In genomic region chr1:81092056-81092455, GRCm38 (mm10) we compare ENCODE assay signal across 18 mouse cellular contexts. TPM values are rescaled to one million over a fixed set of nuclear protein-coding genes. Genes with fewer than 3 reads are reported as not detected.
"Had no signal": no experiment of that assay in that cellular context is flagged by ENCODE, and none has a peak within 500 bp of the region (broad histone marks: within the 10 kb centered on the region; RNA-seq: fewer than 3 reads in every experiment).

No protein-coding gene starts in this region.

- H3K4me1 ChIP-seq: neural tube, embryonic 12.5 days; stomach, embryonic 15.5 days had no signal

- H3K27ac ChIP-seq: neural tube, embryonic 12.5 days; neural tube, embryonic 13.5 days; neural tube, embryonic 15.5 days; stomach, embryonic 15.5 days; stomach, postnatal 0 days had no signal

- H3K4me3 ChIP-seq: neural tube, embryonic 12.5 days; neural tube, embryonic 13.5 days; neural tube, embryonic 15.5 days; stomach, embryonic 15.5 days had no signal

- H3K27me3 ChIP-seq: neural tube, embryonic 12.5 days; neural tube, embryonic 13.5 days; neural tube, embryonic 15.5 days; stomach, embryonic 15.5 days had no signal

- H3K4me2 ChIP-seq: neural tube, embryonic 12.5 days; neural tube, embryonic 13.5 days; neural tube, embryonic 15.5 days; stomach, embryonic 15.5 days had no signal

- DNase-seq: right cerebral cortex, adult 18-20 months; right cerebral cortex, postnatal 14 days; right cerebral cortex, postnatal 25 days; right cerebral cortex, postnatal 4 days; spleen, adult 18-20 months; thymus, adult 18-20 months; thymus, adult 2 months; thymus, postnatal 14 days; thymus, postnatal 25 days; thymus, postnatal 36 days; thymus, postnatal 4 days had no signal

- H3K9me3 ChIP-seq: neural tube, embryonic 12.5 days; neural tube, embryonic 13.5 days; neural tube, embryonic 15.5 days; stomach, embryonic 15.5 days had no signal

- H3K9ac ChIP-seq: neural tube, embryonic 12.5 days; neural tube, embryonic 13.5 days; neural tube, embryonic 15.5 days; stomach, embryonic 15.5 days had no signal

- H3K36me3 ChIP-seq: neural tube, embryonic 12.5 days; neural tube, embryonic 13.5 days; neural tube, embryonic 15.5 days; stomach, embryonic 15.5 days had no signal

RNA-seq across cellular contexts. Expression of gene Nyap2, which starts 15.3 kb away (rescaled TPM):
- total RNA-seq: neutrophil, adult 5-6 weeks had no signal
- polyA plus RNA-seq: spleen, adult 2 months had no signal
